Mouse (Mus musculus) spleen, adult 2 months (tissue): ENCODE measurements around the gene Ces1c. TPM values are rescaled to one million over a fixed set of nuclear protein-coding genes. Genes with fewer than 3 reads are reported as not detected.

ENCODE experiments used
- DNase-seq, 2 experiments: peaks; one replicate each; pipeline versions ENCODE4 v3.0.0 to v3.0.0-alpha.2; 2012 to 2021; ENCODE audit warnings: low spot score in 2 of 2, low read depth in 1 of 2
- H3K27ac ChIP-seq: fragments of 200-500 bp; 2 replicates; pipeline ENCODE4 v1.5.1; 2012; ENCODE audit warnings: low read length, inconsistent platforms; ENCODE audit not compliant: insufficient read depth
- H3K27me3 ChIP-seq: fragments of 200-500 bp; 2 replicates; pipeline ENCODE4 v1.6.1; 2012; ENCODE audit warnings: mild to moderate bottlenecking, moderate library complexity, low read length, inconsistent platforms; ENCODE audit not compliant: control insufficient read depth, insufficient read depth
- H3K36me3 ChIP-seq: fragments of 200-500 bp; 2 replicates; pipeline ENCODE4 v1.6.1; 2012; ENCODE audit warnings: mild to moderate bottlenecking, low read length, inconsistent platforms; ENCODE audit not compliant: control insufficient read depth, insufficient read depth
- H3K4me1 ChIP-seq: fragments of 200-500 bp; 2 replicates; pipeline ENCODE4 v1.6.1; 2011; ENCODE audit warnings: inconsistent platforms; ENCODE audit not compliant: control insufficient read depth, insufficient read depth, insufficient read length
- H3K4me3 ChIP-seq: fragments of 200-500 bp; 2 replicates; pipeline ENCODE4 v1.5.1; 2011; ENCODE audit warnings: mild to moderate bottlenecking, inconsistent platforms; ENCODE audit not compliant: insufficient read depth, insufficient read length; ENCODE audit errors: extremely low read depth
- CTCF ChIP-seq: fragments of 200-500 bp; IDR thresholded peaks from 2 replicates; pipeline ENCODE4 v1.5.1; 2011; ENCODE audit warnings: mild to moderate bottlenecking, inconsistent platforms; ENCODE audit not compliant: insufficient read depth, insufficient read length, insufficient replicate concordance; ENCODE audit errors: extremely low read depth
- POLR2A ChIP-seq: fragments of 200-500 bp; IDR thresholded peaks from 2 replicates; pipeline ENCODE4 v1.6.1; 2011; ENCODE audit warnings: low read depth, low read length, inconsistent platforms
- WGBS: fragments of 180-500 bp; shearing (Covaris S2); methylation state at CpG from one replicate; pipeline ENCODE4 v1.1.7; 2018; 5-methylcytosine and 5-hydroxymethylcytosine counted together
- polyA plus RNA-seq: library from polyadenylated mRNA; depleted of rRNA; stranded (reverse); fragments of >200 nt; gene quantifications from 2 replicates; pipeline ENCODE4 v1.2.3, GENCODE M21; 2012; rRNA removed

Gene Ces1c
- polyA plus RNA-seq: 0.06 and 0.12 TPM in 2 replicates

GRCm38 (mm10) chr8:93131233-93131980 is at the start of gene Ces1c:
Gene Ces1c (minus strand): TSS chr8:93131283.
- no peak within 1 kb of the TSS for H3K27ac ChIP-seq
- no peak within 1 kb of the TSS for H3K4me3 ChIP-seq
- no peaks in the 10 kb centered on the region; the same call in 1 of the 2 replicates for H3K27me3 ChIP-seq
- no peak for DNase-seq
- TF ChIP-seq CTCF: no peak
- no peak for TF ChIP-seq POLR2A
- no peaks in the 10 kb centered on the region for H3K36me3 ChIP-seq
- WGBS: 79% methylated on average over 3 of the region's 3 CpGs
- H3K4me1 ChIP-seq: no peaks in the 10 kb centered on the region

- no peak for TF ChIP-seq POLR2A
- no peak for TF ChIP-seq CTCF
Observed at GRCm38 (mm10) chr8:93180581-93181129, 49.6 kb upstream of the Ces1c start.

GRCm38 (mm10) chr8:93176593-93176992 is 45.5 kb upstream of the Ces1c start:
- Histone ChIP-seq H3K27me3 (no peaks in the 10 kb centered on the region), H3K4me1 (no peaks in the 10 kb centered on the region), H3K27ac (no peak overlapping the region), H3K36me3 (no peaks in the 10 kb centered on the region), H3K4me3 (no peak overlapping the region)
- DNase-seq: no peak
- WGBS: 47% methylated on average over 1 of the region's 1 CpGs
- no peak for TF ChIP-seq CTCF
- TF ChIP-seq POLR2A: no peak

More at GRCm38 (mm10) chr8:93180581-93181129, 49.6 kb upstream of the Ces1c start:
- Histone ChIP-seq H3K36me3 (no peaks in the 10 kb centered on the region), H3K27me3 (no peaks in the 10 kb centered on the region), H3K27ac (no peak overlapping the region), H3K4me1 (no peaks in the 10 kb centered on the region), H3K4me3 (no peak overlapping the region)
- 79% methylated on average over 4 of the region's 4 CpGs for WGBS
- no peak for DNase-seq

GRCm38 (mm10) chr8:93174554-93174953 is 43.5 kb upstream of the Ces1c start:
- H3K27ac ChIP-seq: no peak overlapping the region
- WGBS: 82% methylated on average over 2 of the region's 2 CpGs
- TF ChIP-seq POLR2A (no peak), CTCF (no peak)
- DNase-seq: no peak
- H3K4me1 ChIP-seq: no peaks in the 10 kb centered on the region
- no peak overlapping the region for H3K4me3 ChIP-seq
- no peaks in the 10 kb centered on the region for H3K36me3 ChIP-seq
- no peaks in the 10 kb centered on the region for H3K27me3 ChIP-seq

- Histone ChIP-seq H3K27ac (no peak overlapping the region), H3K36me3 (no peaks in the 10 kb centered on the region), H3K4me3 (no peak overlapping the region), H3K27me3 (no peaks in the 10 kb centered on the region), H3K4me1 (no peaks in the 10 kb centered on the region)
- TF ChIP-seq POLR2A (no peak), CTCF (no peak)
- WGBS: 61% methylated on average over 1 of the region's 1 CpGs
- no peak for DNase-seq
Observed at GRCm38 (mm10) chr8:93171846-93172590, 40.9 kb upstream of the Ces1c start.

- WGBS: 90% methylated on average over 1 of the region's 1 CpGs
- Histone ChIP-seq H3K36me3 (no peaks in the 10 kb centered on the region), H3K27ac (no peak overlapping the region), H3K4me1 (no peaks in the 10 kb centered on the region), H3K4me3 (no peak overlapping the region), H3K27me3 (no peaks in the 10 kb centered on the region)
- no peak for DNase-seq
- no peak for TF ChIP-seq CTCF
- no peak for TF ChIP-seq POLR2A
Observed at GRCm38 (mm10) chr8:93163363-93163762, 32.3 kb upstream of the Ces1c start.
